Mouse (Mus musculus): ENCODE data around the gene Ubac2.

GRCm38 (mm10) chr14:121928375-121929137 lies 50.1 kb downstream of the Ubac2 start:
- TF ChIP-seq CTCF (IDR thresholded peaks at IDR 0.05) = peak; percentile 79
- no peak for TF ChIP-seq EP300 (IDR thresholded peaks at IDR 0.05)

Measured in lung, postnatal 0 days (tissue).